Mouse (Mus musculus) adrenal gland, postnatal 4 days (tissue): ENCODE measurements around the gene Leap2. TPM values are rescaled to one million over a fixed set of nuclear protein-coding genes. Genes with fewer than 3 reads are reported as not detected.
"Not testable (repeated sequence)": the region's sequence is repeated elsewhere in the genome, so short reads cannot be mapped to it uniquely, and the experiment has no call there.

Experiments
- DNase-seq, 2 experiments: peaks; one replicate each; pipeline ENCODE4 v3.0.0; 2021 to 2022; ENCODE audit warnings: low spot score in 2 of 2, mixed read lengths in 2 of 2
- total RNA-seq, 2 experiments: library from RNA; stranded (reverse); gene quantifications; 2 replicates each; pipeline ENCODE4 v1.2.3; 2021

The Leap2 gene
- total RNA-seq, 2 experiments from 2014 or later: 7.2 TPM; not detected in 1

GRCm38 (mm10) chr11:53443861-53444260 is 20.9 kb upstream of the Leap2 start:
- DNase-seq: no peak

DNA sequence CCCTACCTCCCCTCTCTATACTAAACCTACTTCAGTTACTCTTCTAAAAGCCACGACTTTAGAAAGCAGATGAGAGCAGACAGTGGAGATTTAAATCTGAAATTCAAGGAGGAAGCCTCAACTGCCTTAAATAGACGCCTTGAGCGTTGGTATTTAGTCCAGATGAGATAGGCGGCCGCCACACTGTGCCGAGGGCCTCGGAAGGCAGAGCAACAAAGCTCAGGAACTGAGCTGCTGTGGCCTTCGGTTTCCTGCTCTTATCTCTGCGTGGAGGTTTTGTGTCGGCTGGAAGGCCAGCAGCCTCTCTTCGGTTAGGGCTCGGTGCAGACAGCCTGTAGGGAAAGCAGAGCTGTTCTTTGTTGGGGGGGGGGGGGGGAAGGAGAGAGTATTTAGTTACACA is 19.0 kb upstream of the Leap2 start:
- DNase-seq: no peak

DNA sequence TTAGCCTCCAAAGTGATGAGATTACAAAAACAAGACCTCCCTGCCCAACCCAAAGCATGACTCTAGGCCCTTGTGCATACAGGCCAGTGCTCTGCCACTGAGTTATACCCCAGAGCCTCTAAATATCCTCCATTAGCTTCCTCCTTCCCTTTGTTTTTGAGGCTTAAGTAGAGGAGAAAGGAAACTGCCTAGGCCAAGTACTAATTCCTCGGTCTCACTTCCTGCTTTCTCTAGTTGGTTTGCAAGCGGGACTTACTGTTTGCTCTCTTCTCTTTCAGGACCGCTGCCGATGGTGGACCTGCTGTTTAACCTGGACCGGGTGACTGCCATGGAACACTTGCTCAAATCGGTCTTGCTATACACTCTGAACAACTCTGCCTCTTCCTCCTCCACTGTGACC is 13.4 kb upstream of the Leap2 start:
- DNase-seq: no peak

GRCm38 (mm10) chr11:53435504-53435903 is 12.5 kb upstream of the Leap2 start:
- no peak for DNase-seq

DNA sequence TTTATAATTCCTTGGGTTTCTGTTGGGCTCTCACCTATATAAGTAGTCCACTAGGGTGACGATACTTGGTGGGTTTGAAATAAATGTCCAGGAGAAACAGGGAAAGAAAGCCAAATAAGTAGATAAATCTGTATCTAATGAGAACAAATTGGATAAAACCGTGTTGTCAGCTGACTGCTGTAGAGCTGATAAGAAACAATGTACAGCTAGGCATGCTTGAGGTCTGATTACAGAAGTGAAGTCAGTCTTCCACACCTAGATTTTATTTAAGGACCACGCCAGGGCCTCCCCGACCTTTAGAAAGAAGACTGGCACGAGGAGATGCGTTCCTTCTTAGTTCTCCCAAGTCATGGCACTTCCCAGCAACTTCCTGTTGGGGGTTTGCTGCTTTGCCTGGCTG is 10.1 kb upstream of the Leap2 start:
- no peak for DNase-seq

- no peak for DNase-seq
Observed at GRCm38 (mm10) chr11:53431347-53432056, 8.5 kb upstream of the Leap2 start.

- DNase-seq: peak; percentile 80 to 96
Observed at GRCm38 (mm10) chr11:53430670-53431346, 7.8 kb upstream of the Leap2 start, which contains the start of the genes Uqcrq and Gdf9. Gene Uqcrq, minus strand, starts transcription at chr11:53430831. Gene Gdf9, plus strand, starts transcription at chr11:53431023.

DNA sequence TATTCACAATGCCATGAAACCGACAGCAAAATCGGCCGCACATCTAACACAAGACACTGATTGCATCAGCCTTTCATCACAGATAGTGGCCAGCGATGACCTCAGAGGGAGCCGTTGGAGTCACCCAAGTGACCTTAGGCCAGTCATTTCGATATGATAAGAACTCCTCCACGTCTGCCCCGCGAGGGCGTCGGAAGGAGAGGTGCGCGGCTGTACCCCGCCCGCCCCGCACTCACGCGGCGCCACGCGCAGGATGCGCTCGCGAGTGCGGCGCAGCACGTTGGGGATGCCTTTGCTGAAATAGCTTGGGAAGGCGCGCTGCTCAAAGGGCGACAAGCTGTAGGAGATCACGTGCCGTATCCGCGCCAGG is 7.3 kb upstream of the Leap2 start:
- DNase-seq: peak in 1 of 2 experiments; percentile 38

DNA sequence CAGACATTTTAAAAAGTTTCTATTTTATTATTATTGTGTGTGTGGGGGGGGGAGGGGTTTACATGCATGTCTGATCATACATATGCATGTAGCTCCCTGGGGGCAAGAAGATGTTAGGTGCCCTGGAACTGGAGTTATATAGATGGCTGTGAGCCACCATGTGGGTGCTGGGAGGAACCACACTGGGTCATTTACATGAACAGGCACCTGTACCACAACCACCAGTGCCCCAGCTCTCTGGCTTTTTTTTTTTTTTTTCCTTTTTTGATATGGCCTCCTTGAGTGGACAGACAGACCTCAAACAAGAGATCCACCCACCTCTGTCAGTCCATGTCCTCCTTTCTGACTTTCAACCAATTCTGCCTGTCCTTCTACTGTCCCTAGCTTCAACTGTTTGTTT is 6.2 kb upstream of the Leap2 start:
- DNase-seq: no peak

- DNase-seq: no peak
Observed at GRCm38 (mm10) chr11:53428716-53429057, 5.7 kb upstream of the Leap2 start.

DNA sequence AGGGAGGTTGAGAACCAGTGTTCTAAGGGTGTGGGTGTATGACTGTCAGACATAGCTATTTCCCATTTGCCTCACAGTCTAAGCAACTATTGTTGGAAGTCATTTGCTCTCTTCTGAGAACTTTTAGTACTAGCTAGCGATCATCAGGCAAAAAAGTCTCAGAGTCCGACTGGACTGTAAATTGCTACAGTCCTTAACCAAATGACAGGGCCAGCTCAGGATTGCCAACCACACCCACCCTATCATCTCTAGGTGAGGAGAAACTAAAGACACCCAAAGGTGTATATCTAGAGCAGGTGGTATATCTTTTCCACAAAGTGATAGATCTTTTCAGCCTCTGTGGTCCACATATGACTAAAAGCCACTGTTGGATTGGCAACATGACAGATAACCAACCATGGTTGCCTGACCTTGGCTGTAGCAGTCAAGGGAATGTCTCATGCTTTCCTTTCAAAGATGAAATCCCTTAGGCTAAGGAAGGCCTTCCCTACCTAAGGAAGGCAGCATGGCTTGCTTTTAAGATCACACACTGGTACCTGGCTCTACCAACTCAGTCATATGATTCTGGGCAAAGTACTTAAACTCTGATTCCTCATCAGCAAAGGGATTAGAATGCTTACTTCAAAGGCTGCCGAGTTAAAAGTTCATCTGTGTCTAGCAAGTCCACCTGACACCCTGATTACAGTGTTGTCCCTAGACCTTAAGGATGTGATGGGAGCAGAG is 5.2 kb upstream of the Leap2 start:
- DNase-seq: no peak

DNA sequence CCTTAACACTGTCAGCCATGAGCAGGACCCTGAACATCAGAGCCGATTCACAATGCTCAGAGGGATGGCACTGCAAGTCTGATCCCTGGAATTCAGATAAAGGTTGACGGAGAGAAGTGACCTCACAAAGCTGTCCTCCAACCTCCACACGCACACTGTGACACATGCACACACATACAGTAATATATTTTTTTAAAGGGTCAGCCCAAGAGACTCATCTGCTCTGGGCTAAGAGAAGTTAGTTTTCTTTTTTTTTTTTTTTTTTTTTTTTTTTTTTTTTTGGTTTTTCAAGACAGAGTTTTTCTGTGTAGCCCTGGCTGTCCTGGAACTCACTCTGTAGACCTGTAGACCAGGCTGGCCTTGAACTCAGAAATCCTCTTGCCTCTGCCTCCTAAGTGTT is 3.9 kb upstream of the Leap2 start:
- DNase-seq: not testable (repeated sequence)

- no peak for DNase-seq
Observed at GRCm38 (mm10) chr11:53425711-53426255, 2.8 kb upstream of the Leap2 start.

- DNase-seq: no peak
Observed at GRCm38 (mm10) chr11:53425251-53425650, 2.3 kb upstream of the Leap2 start.

DNA sequence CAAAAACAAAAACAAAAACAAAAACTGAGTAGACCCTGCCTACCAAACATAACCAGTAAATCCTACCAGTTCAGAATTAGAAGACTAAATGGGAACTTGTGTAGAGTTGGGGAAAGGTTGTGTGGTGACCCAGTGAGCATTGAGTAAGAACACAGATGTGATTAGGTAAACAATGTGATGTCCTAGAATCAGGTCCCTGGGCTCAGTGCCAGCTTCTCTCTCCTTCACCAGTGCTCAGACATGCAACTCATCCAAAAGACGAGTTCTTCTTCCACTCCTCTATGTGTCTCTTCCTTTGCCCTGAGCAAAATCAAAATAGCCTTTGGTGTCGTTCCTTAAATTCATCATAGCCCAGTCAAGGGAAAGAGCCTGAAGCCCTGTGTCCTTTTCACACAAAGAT is 1.9 kb upstream of the Leap2 start:
- DNase-seq: no peak

- DNase-seq: no peak
Observed at GRCm38 (mm10) chr11:53418048-53418447, 4.9 kb downstream of the Leap2 start.

DNA sequence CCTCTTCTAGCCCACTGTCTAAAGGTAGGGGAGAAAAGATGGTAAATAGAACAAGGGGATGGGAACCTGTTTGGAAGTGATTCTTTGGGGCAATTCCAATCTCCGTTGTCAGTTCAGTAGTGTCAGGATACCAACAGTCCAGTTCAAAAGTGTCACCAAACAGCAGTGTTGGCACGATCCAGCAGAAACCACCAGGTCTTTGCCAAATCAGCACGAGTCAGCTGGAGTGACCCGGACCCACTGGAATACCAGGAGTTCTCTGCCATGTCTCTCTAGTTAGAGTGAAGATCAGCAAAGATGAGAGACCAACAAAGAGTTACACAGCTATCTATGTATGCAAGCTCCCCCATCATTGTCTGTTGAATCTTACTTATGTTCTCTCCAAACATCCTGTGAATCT is 9.1 kb downstream of the Leap2 start:
- DNase-seq: no peak

DNA sequence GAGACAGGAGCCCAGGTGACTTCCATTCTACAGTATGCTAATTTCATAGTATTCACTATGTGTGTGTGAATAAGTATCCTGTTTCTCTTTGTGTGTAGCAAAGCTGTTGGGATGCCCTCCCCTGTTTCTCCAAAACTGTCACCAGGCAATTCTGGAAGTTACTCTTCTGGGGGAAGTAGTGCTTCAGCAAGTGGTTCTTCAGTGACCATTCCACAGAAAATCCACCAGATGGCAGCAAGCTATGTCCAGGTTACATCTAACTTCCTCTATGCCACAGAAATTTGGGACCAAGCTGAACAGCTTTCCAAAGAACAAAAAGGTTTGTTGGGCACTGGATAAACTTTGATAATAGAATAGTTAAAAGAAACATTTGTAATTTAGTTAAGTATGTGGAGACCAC is 11.2 kb downstream of the Leap2 start:
- no peak for DNase-seq

DNA sequence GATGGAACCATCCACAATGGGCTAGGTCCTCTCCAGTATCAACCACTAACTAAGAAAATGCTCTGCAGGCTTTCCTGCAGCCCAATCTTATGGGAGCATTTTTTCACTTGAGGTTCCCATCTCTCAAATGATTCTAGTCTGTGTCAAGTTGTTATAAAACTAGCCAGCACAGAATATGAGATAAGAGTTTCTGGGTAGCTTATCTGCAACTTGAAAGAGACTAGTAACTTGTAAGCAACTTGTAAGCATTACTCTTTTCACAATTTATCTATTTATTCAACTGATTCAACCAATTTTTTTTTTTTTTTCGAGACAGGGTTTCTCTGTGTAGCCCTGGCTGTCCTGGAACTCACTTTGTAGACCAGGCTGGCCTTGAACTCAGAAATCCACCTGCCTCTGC is 19.3 kb downstream of the Leap2 start:
- DNase-seq: no peak

- DNase-seq: no peak
Observed at GRCm38 (mm10) chr11:53393856-53394255, 29.1 kb downstream of the Leap2 start.

- DNase-seq: no peak
Observed at GRCm38 (mm10) chr11:53383758-53384428, 39.1 kb downstream of the Leap2 start.
